Mouse (Mus musculus): ENCODE measurements around the gene Olfr346. TPM values are rescaled to one million over a fixed set of nuclear protein-coding genes. Genes with fewer than 3 reads are reported as not detected.

The Olfr346 gene
- not detected for polyA plus RNA-seq (2015; fragmentation: Illumina TruSeq; extraction: RNeasy Lipid Tissue Mini Kit (QIAGEN cat#74804); ENCODE audit: low read depth, low replicate concordance)

DNA sequence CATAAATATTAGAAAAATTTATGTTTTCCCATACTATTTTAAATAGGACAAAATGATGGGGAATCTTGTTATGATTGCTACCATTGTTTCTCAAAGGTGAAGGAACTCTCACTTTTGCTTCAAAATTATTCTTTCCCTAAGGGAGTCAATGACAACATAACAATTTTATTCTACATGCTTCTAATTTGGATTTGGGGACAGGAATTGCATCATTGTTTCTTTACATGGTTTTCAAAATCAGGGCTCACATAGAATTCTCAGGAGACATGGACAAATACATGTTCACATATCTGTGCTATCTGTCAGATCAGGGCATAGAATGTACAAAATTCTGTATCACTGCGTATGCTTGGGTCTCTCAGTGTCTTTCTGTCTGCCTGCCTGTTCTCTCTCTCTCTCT lies at the start of gene Olfr346:
TSS of gene Olfr346 (plus strand) at position 301 of the 400 bp plus-strand sequence.

GRCm38 (mm10) chr2:36639741-36640140 lies 45.8 kb upstream of the Olfr346 start, which contains the start of gene Olfr345:
Gene Olfr345 (plus strand): TSS chr2:36640041.

GRCm38 (mm10) chr2:36731602-36732001 lies 46.0 kb downstream of the Olfr346 start, which contains the start of gene Olfr347:
Gene Olfr347 (plus strand): TSS chr2:36731902.

Other genes starting within 250 kb of the Olfr346 start
- gene Olfr340, start 233.2 kb upstream of the Olfr346 start, polyA plus RNA-seq (2015; fragmentation: Illumina TruSeq; extraction: RNeasy Lipid Tissue Mini Kit (QIAGEN cat#74804); ENCODE audit: low read depth, low replicate concordance): not detected
- not detected for gene Olfr341, start 203.3 kb upstream of the Olfr346 start, polyA plus RNA-seq (2015; fragmentation: Illumina TruSeq; extraction: RNeasy Lipid Tissue Mini Kit (QIAGEN cat#74804); ENCODE audit: low read depth, low replicate concordance)
- not detected for gene Olfr342, start 160.8 kb upstream of the Olfr346 start, polyA plus RNA-seq (2015; fragmentation: Illumina TruSeq; extraction: RNeasy Lipid Tissue Mini Kit (QIAGEN cat#74804); ENCODE audit: low read depth, low replicate concordance)
- gene Olfr344, start 119.1 kb upstream of the Olfr346 start, polyA plus RNA-seq (2015; fragmentation: Illumina TruSeq; extraction: RNeasy Lipid Tissue Mini Kit (QIAGEN cat#74804); ENCODE audit: low read depth, low replicate concordance): not detected
- not detected for gene Olfr345, start 45.7 kb upstream of the Olfr346 start, polyA plus RNA-seq (2015; fragmentation: Illumina TruSeq; extraction: RNeasy Lipid Tissue Mini Kit (QIAGEN cat#74804); ENCODE audit: low read depth, low replicate concordance)
- not detected for gene Olfr347, start 46.1 kb downstream of the Olfr346 start, polyA plus RNA-seq (2015; fragmentation: Illumina TruSeq; extraction: RNeasy Lipid Tissue Mini Kit (QIAGEN cat#74804); ENCODE audit: low read depth, low replicate concordance)
- gene Olfr348, start 98.5 kb downstream of the Olfr346 start, polyA plus RNA-seq (2015; fragmentation: Illumina TruSeq; extraction: RNeasy Lipid Tissue Mini Kit (QIAGEN cat#74804); ENCODE audit: low read depth, low replicate concordance): not detected
- not detected for gene Olfr50, start 104.8 kb downstream of the Olfr346 start, polyA plus RNA-seq (2015; fragmentation: Illumina TruSeq; extraction: RNeasy Lipid Tissue Mini Kit (QIAGEN cat#74804); ENCODE audit: low read depth, low replicate concordance)
- not detected for gene Olfr3, start 131.2 kb downstream of the Olfr346 start, polyA plus RNA-seq (2015; fragmentation: Illumina TruSeq; extraction: RNeasy Lipid Tissue Mini Kit (QIAGEN cat#74804); ENCODE audit: low read depth, low replicate concordance)
- gene Olfr350, start 160.5 kb downstream of the Olfr346 start, polyA plus RNA-seq (2015; fragmentation: Illumina TruSeq; extraction: RNeasy Lipid Tissue Mini Kit (QIAGEN cat#74804); ENCODE audit: low read depth, low replicate concordance): not detected
- not detected for gene Olfr351, start 176.9 kb downstream of the Olfr346 start, polyA plus RNA-seq (2015; fragmentation: Illumina TruSeq; extraction: RNeasy Lipid Tissue Mini Kit (QIAGEN cat#74804); ENCODE audit: low read depth, low replicate concordance)
- gene Olfr352, start 182.7 kb downstream of the Olfr346 start, polyA plus RNA-seq (2015; fragmentation: Illumina TruSeq; extraction: RNeasy Lipid Tissue Mini Kit (QIAGEN cat#74804); ENCODE audit: low read depth, low replicate concordance): not detected
- not detected for gene Olfr353, start 207.1 kb downstream of the Olfr346 start, polyA plus RNA-seq (2015; fragmentation: Illumina TruSeq; extraction: RNeasy Lipid Tissue Mini Kit (QIAGEN cat#74804); ENCODE audit: low read depth, low replicate concordance)
- not detected for gene Olfr354, start 219.9 kb downstream of the Olfr346 start, polyA plus RNA-seq (2015; fragmentation: Illumina TruSeq; extraction: RNeasy Lipid Tissue Mini Kit (QIAGEN cat#74804); ENCODE audit: low read depth, low replicate concordance)
- gene Olfr355, start 243.1 kb downstream of the Olfr346 start, polyA plus RNA-seq (2015; fragmentation: Illumina TruSeq; extraction: RNeasy Lipid Tissue Mini Kit (QIAGEN cat#74804); ENCODE audit: low read depth, low replicate concordance): not detected